Mouse (Mus musculus) erythroid progenitor cell, adult 5-6 weeks (primary cell): Measurements from ENCODE around the gene Tbc1d17. TPM values are rescaled to one million over a fixed set of nuclear protein-coding genes. Genes with fewer than 3 reads are reported as not detected.
"Not testable (repeated sequence)": the region's sequence is repeated elsewhere in the genome, so short reads cannot be mapped to it uniquely, and the experiment has no call there.

Experiments
- ATAC-seq: replicated peaks from 2 replicates; pipeline ENCODE4 v1.8.0; 2016; ENCODE audit warnings: moderate number of reproducible peaks, mild to moderate bottlenecking, moderate TSS enrichment, inconsistent platforms; ENCODE audit not compliant: poor library complexity, low FRiP score, severe bottlenecking
- total RNA-seq, 2 experiments: library from RNA; stranded (forward) in 1 of 2; stranded (reverse) in 1 of 2; fragments of 150-400 nt in 1 of 2; fragments of 186-747, 209-891 nt in 1 of 2; gene quantifications; 2 replicates each; pipeline versions ENCODE4 v1.2.3 to v1.2.4; 2015 to 2017; ENCODE audit warnings: low replicate concordance in 2 of 2

The Tbc1d17 gene
- 6.8 and 58.3 TPM in 2 replicates for total RNA-seq (2015; ENCODE audit: low replicate concordance)
- 18.0 and 35.8 TPM in 2 replicates for total RNA-seq (2017; ENCODE audit: low replicate concordance)

DNA sequence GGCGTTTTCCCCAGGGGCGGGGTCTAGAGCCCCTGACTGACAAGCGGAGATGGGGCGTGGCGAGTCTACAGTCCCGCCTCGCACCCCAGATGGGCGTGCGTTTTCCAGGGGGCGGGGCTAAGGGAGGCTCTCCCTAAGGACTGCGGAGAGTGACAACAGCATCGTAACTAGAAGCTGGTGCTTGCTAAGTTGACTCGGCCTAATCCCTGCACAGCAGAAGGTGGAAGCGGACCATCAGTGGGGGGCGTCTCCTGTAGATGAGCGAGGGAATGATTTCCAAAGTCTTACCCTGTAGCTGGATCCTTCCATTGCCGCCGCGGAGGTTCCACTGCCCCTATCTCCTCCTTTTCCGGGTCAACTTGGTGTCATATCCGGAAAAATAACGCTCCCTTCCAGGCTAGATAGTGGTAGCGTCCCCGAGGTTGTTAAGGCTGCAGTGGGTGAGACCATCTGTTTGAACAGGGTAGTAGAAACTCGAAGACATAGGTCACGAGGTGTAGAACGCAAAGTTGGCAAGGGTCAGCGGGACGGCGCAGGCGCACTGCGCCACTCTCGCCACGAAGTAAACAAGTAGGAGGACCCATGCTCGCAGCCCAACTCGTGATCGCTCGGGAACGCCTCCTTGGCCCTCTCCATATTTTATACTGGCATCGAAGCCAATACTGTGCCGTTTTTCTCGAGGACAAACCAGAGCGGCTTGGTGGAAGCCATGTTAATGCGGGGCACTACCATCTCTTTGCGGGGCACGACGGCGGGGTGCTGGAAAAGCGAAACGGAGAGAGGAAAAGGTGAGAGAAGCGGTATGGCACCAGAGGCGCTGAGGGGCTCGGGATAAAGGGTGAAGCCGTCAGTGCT is at the start of gene Tbc1d17, which contains the start of gene Akt1s1:
Gene Tbc1d17 (minus strand): TSS at position 519 of the 855 bp plus-strand sequence.
Gene Akt1s1 (plus strand): TSS at position 431 of the 855 bp plus-strand sequence.
- peak; percentile 78 for ATAC-seq

DNA sequence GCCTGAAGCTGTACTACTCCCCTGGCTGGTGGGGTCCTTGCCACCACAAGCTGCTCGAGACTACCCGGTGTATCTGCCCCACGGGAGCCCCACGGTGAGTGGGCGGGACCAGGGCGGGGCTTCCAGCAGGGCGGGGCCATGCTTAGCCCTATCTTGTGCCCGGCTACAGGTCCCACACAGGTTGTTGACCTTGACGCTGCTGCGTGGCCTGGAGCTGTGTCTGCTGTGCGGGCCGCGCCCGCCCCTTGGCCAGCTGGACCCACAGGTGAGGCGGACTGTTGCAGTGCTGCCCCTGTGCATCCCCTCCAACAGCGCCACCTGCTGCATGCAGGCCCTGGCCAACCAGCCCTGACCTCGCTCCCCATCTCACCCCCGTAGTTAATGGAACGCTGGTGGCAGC is 49.7 kb upstream of the Tbc1d17 start:
- ATAC-seq, result no peak

DNA sequence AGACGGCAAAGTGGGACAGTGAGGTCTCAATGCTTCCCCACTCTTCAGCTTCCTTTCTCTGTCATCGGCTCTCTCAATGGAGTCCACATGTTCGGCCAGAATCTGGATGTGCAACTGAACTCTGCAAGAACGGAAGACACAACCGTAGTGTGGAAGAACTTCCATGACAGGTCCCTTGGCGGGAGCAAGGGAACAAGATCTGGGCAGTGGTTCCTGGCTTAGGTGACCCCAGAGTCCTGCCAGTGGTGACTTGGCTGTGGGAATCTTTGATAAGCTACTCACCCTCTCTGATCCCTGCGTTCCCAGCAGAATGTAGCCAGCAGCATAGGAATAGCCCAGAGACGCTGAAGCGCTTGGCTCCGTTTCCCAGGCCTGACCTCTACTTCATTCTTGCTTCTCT is 47.6 kb upstream of the Tbc1d17 start:
- ATAC-seq, result no peak

DNA sequence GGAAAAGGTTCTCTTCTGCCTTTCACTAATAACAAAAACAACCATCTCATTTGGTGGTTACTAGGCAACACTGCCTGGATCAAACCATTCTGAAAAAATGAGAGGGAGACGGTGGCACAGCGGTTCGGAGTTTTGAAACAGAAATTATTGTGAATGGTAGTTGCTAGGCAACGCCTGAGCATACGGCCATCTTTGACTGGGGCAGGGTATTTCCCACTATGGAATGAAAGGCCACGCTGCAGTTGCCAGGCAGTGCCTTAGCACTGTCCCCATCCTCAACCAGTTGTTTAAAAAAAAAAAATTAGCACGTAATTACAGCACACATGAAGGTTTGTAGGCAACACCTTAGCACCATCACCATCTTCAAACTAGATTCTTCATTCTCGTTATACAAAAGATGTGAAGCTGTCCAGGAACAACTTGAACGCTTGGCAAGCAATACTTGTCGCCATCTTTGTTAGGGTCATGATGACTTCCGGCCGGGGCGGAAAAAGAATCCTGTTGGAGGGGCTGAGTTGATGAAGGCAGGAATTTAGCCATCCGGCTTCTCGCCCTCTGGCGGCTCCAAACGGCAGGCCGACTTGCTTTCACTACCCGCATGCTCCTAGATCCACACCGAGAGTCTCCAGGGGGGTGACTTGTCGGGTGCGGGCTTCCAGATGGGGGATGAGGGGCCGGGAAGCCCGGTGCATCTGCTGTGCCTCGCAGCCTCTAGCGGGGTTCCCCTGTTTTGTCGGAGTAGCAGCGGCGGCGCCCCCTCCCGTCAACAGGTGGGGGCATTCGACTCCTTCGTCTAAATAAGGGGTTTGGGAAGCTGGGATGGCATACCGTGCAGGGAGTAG is 46.9 kb upstream of the Tbc1d17 start, which contains the start of gene Fuz:
Gene Fuz (plus strand): TSS at position 487 of the 842 bp plus-strand sequence.
- ATAC-seq, result peak; percentile 64

DNA sequence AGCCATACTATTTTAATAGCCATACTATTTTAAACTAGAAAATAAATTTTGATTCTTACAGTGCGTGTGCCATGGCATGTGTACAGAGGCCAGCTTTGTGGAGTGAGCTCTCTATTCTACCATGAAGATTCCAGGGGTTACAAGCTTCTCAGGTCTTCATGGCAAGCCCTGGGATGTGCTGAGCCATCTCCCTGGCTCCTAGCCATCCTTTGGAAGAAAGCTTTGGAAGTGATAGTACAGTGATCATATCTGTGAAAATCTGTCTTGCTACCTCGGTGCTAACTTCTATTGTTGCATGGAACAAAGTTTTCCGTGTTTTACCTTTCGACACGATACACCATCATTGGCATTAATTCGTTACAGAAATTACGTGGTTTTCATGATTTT is 46.3 kb upstream of the Tbc1d17 start:
- ATAC-seq, result no peak

DNA sequence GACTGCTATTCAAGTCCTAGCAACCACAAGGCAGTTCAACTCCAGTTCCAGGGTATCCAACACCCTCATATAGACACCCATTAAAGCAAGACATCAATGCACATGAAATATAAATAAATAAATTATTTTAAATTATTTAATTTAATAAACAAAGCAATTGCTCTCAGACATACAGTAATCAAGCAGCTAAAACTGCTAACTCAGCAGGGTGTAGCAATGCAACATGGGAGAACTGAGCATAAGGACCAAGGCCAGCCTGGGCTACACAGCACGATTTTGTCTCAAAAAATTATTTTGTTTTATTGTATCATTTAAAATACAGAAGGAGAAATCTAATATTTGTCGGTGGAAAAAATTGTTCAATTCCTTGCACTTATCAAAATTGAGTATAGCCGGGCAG is 45.3 kb upstream of the Tbc1d17 start:
- ATAC-seq, result no peak

DNA sequence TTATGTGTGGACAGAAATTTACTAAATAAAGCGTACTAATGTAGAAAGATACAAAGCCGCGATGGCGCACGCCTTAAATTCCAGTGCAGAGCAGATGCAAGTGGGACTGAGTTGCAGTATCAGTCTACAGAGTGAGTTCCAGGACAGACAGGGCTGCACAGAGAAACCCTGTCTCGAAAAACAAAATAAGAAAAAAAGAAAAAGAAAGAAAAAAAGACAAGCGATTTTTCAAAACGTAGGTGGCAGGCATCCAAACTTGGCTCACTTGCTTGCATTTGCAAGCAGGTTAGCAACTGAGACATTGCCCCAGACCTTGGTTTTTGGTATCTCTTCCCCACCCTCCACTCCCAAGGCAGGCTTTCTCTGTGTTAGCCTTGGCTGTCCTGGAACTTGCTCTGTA is 44.3 kb upstream of the Tbc1d17 start:
- ATAC-seq, result no peak

DNA sequence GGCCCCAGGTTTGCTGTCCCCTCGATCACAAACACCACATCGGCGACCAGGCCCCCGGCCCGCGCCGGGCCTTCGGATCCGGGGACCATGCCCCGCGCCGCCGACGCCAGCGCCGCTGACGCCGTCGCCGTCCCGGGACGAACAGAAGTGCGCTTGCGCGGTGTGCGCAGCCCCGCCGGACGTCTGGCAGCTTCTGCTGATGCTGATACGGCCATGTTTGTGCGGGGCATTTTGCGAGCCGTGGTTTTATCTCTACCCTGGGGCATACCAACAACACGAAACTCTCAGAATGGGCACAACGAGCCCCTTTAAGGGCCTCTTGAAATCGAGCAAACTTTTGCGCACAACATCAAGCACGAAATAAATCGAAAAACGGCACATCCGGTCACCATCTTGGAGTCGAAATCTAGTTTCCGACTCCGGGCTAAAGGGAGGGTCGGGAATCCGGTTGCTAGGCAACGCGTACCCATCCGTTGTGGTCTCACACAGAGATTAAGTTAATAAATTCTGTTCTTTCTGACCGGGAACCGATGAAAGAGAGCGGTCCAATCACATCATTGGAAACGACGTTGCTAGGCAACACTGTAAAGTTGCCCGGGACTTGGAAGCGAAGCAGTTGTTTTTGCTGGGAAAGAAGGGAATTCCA is 43.5 kb upstream of the Tbc1d17 start, which contains the start of gene Med25:
Gene Med25 (minus strand): TSS at position 437 of the 646 bp plus-strand sequence.
- peak; percentile 85 for ATAC-seq

DNA sequence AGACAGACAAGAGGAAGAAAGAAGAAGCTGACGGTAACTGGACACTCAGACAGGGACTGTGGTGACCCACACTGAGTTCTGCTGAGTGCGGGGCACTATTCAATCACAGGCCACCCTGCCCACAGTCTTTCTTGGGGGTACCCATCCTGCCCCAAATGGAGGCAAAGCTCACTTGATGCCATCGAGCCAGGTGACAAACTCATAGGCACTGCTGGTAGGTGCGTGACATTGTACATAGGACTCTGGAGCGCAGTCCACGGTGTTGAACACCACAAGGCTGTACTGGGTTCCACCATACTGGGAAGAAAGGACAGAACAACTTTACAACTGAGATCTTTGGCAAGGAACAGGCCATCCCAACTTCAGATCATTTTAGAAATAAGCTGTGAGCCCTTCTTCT is 42.7 kb upstream of the Tbc1d17 start:
- 0 out of 2 replicates have a peak, but pooled peaks have one; percentile 13 for ATAC-seq

DNA sequence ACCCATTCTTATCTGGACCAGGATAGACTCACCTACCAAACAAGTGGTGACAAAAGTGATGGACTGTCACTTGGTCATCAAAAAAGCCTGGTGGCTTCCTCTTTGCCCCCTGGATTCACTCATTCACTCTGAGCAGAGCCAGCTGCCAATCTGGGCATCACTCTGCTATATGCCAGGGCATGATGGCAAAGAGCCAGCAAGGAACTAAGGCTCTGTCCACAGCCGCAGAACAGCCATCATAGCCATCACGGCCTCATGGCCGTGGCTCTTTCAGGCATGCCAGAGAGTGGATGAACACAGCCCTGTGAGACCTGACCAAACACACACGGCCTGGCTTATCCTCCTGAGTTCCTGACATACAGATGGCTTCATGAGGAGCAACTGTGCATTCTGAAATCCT is 41.9 kb upstream of the Tbc1d17 start:
- ATAC-seq, result no peak

DNA sequence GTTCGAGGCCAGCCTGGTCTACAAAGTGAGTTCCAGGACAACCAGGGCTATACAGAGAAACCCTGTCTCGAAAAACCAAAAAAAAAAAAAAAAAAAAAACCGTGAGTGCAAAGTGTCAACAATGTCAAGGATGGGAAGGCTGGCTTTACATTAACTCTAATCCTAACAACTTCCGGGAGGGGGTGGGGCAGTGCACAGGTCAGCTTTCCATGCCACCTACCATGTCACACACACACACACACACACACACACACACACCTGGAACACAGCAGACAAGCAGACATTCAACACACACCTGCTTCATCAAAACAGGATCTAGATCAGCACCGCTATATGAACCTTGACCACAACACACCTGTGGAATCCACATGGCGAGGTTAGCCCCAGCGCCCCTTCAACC is 41.3 kb upstream of the Tbc1d17 start:
- no peak for ATAC-seq

DNA sequence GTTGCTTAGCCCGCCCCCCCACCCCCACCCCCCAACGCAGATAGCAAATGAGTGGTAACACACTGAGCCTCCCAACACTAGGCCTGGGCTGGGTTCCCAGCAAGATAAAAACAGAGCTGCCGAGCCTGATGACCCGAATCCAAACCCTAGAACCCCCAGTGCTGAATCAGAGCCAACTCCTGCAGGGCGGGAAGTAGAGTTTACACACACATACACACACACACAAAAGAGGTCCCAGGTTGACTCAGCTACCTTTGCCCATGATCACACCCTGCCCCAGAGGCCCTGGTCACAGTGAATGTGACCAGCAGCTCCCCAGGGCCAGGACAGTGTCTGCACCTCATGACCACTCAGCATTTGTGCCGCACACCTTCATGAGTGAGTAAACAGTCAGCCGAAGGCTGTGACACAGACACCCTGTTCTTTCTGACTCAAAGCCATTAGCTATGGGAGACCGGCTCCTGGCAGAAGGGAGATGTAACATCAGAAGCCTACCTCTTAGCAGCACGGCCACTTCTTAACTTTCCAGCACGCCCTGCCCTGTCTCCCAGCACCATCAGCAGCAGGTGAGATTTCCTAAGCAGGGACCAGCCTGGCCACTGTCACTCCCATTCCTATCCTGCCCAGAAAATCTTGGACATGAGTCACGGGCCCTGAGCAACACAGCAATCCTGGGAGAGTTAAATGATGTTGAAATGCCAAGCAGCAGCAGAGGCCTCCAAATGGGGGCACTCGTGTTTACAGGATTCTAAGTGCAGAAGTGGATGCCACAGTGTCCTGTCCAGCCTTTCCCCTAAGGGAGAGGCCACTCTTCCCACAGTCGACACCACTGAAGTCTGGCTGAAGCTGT is 39.6 kb upstream of the Tbc1d17 start:
- ATAC-seq, result no peak

DNA sequence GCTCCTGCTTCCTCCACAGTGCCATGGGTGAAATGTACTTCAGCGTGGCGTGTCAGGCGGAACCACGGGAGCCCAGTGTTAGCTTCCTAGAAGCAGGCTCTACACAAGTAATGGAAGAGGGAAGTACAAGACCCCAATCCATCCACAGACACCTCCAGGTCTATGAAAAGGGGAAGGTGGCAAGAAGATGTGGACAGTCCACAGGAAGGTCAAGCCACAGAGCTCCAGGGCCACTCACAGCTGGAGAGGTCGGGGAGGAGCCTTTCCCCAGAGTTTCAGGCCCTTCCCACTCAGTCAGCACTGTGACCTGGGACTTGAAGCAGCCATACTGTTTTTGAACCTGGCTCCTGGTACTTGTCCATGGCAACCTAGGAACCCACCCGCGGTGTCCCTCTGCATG is 38.1 kb upstream of the Tbc1d17 start:
- ATAC-seq, result no peak

DNA sequence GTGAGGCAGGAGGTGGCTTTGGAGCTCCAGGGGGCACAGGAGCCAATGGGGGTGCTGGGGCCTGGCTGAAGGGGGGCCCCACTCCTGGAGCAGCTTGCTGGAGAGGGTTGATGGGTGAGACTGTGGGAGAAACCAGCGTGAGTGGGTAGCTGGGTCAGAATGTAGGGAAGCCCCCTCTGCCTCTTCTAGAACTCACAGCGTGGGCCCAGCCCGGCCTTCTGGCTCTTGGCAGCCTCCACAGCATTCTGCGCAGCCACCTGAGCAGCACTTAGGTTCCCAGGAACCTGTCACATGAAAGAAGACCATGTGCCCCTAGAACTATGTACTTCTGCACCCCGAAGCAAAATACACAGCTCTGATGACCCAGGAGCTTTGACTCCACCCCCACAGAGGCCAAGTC is 35.8 kb upstream of the Tbc1d17 start:
- ATAC-seq, result no peak

DNA sequence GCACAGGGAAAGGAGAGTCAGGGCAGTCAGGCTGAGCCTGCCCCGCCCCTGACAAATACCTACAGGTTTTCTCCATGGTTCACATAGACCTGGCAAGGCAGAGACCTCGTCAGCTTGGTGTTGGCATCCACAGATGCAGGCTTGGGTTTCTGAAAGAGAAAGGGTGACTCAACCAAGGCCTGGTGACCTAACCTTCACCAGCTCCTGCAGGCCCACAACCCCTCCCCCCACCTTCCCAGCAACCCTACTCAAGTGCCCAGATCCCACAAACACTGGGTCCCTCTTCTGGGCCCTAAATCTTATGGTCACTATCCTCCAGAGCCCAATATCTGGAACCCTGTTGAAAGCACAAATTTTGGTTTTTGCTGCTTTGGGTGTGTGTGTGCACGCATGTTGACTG is 34.2 kb upstream of the Tbc1d17 start:
- no peak for ATAC-seq

DNA sequence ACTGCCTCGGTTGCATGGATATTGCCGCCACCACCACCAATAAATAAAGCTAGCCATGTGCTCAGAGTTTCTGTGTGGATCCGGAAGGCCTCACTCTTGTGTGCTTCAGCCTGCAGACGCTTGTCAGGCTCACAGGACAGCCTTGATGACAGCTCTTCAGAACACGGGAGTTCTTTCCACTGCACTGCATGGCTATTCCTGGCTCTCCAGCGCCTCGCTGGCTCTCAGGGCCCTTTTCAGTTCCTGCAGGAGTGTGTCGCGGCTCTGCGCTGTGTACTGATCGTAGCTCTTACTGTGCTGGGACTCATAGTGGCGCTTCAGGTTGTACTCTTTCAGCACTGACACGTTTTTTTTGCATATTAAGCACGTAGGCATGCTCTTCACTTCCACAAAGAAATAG is 29.0 kb upstream of the Tbc1d17 start:
- no peak for ATAC-seq

DNA sequence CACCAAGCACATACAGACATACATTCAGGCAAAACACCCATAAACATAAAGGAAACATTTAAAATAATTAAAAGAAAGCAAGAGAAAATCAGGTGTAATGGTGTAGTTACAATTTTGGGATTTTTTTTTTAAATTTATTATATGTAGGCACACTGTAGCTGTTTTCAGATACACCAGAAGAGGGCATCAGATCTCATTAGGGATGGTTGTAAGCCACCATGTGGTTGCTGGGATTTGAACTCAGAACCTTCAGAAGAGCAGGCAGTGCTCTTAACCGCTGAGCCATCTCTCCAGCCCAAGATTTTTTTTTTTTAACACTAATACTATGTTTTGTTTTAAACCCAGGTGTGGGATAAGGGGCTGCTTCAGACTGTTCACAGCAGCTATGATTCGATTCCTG is 22.9 kb upstream of the Tbc1d17 start:
- not testable (repeated sequence) for ATAC-seq

DNA sequence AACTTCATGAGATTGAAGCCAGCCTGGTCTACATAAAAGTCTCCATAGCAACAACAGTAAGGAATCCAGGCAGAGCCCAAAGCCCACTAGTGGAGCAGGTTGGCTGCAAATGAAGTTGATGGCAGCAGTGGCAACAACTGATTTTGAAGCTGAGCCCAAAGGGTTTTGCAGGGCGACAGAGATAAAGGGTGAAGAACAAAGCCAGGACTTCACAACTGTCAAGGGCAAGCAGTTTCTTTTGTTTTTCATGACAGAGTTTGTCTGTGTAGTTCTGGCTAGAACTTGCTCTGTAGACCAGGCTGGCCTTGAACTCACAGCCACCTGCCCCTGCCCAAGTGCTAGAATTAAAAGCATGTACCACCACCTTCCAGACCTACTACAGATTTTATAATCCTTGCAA is 22.3 kb upstream of the Tbc1d17 start:
- no peak for ATAC-seq

DNA sequence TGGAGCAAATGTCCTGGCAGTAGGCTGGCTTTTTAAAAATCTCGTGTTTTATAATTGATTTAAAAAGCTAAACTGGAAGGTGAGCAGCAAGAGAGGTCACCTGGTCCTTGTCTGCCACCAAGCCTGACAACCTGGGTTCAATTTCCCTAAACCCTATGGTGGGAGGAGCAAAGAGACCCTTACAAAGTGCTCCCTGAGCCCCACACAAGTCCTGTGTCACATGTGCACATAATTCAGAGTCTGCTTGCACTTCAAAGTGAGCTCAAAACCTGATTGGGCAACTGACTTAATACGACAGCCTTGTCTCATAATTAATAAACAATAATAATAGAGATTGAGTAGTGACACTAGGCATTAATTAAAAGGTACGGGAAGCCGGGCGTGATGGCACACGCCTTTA is 21.7 kb upstream of the Tbc1d17 start:
- no peak for ATAC-seq
